Mouse (Mus musculus): ENCODE data around the gene Bglap2. TPM values are rescaled to one million over a fixed set of nuclear protein-coding genes. Genes with fewer than 3 reads are reported as not detected.

The Bglap2 gene
- total and polyA plus RNA-seq, 3 experiments = not detected

DNA sequence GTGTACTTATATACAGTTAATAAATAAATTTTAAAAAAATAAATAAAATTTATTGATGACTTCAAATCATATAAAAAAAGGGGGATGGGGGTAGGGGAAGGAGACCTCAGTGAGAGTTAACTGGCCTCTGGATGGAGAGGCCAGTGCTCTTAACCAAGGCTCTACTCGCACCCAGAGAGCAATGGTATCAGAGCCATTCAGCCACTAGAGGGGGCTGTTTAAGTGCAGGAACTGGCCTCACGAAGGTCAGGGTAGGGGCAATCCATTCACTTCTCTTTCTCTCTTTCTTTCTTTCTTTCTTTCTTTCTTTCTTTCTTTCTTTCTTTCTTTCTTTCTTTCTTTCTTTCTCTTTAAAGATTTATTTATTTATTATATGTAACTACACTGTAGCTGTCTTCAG lies 47.2 kb downstream of the Bglap2 start:
- Histone ChIP-seq H3K9me3 (replicated peaks; ENCODE audit: low read length) (no peaks in the 10 kb centered on the region), H3K36me3 (replicated peaks in 1 of 2; ENCODE audit: control insufficient read depth in 1 of 2, insufficient read depth in 1 of 2, low read length in 1 of 2) (peaks cover 26 to 57% of the 10 kb centered on the region in 2 experiments), H3K27me3 (replicated peaks) (no peaks in the 10 kb centered on the region), H3K4me1 (ENCODE audit: control insufficient read depth in 1 of 2, insufficient read depth in 2 of 2) (peaks cover 15 to 21% of the 10 kb centered on the region in 2 experiments), H3K4me3 (replicated peaks in 1 of 3; ENCODE audit: low read depth in 2 of 3, low read length in 2 of 3, poor library complexity in 1 of 3) (no peak overlapping the region), H3K27ac (ENCODE audit: insufficient read depth, low read depth) (no peak overlapping the region), H3K4me2 (ENCODE audit: insufficient read depth, low read depth, poor library complexity, severe bottlenecking) (no peak overlapping the region), H3K79me2 (replicated peaks; ENCODE audit: control insufficient read depth, extremely low read depth, insufficient read depth, poor library complexity, severe bottlenecking) (peaks cover 4% of the 10 kb centered on the region; the same call in 1 of the 2 replicates), H3K9ac (ENCODE audit: insufficient read depth, low read depth) (no peak overlapping the region)
- peak; percentile 49 for TF ChIP-seq RAD21 (IDR thresholded peaks at IDR 0.05; ENCODE audit: low read depth, low read length)
- no peak for TF ChIP-seq POLR2AphosphoS2 (IDR thresholded peaks at IDR 0.05; ENCODE audit: low read depth, low read length)
- TF ChIP-seq SMC3 (IDR thresholded peaks at IDR 0.05; ENCODE audit: low read depth, low read length) = peak; percentile 36
- no peak for TF ChIP-seq TBP (conservative IDR thresholded peaks at IDR 0.05; ENCODE audit: low read depth, low read length)
- TF ChIP-seq UBTF (IDR thresholded peaks at IDR 0.05; ENCODE audit: low read depth, low read length) = no peak
- no peak for TF ChIP-seq ZC3H11A (IDR thresholded peaks at IDR 0.05; ENCODE audit: low read depth, low read length)
- no peak for TF ChIP-seq ZMIZ1 (IDR thresholded peaks at IDR 0.05; ENCODE audit: low read depth, low read length)
- no peak for TF ChIP-seq SIN3A (IDR thresholded peaks at IDR 0.05; ENCODE audit: low read length)
- TF ChIP-seq JUND (conservative IDR thresholded peaks at IDR 0.05; ENCODE audit: low read depth, low read length) = no peak
- TF ChIP-seq MYC (IDR thresholded peaks at IDR 0.05; ENCODE audit: low read depth, low read length) = no peak
- TF ChIP-seq USF1 (IDR thresholded peaks at IDR 0.05; ENCODE audit: low read depth, low read length) = no peak
- no peak for TF ChIP-seq ZKSCAN1 (IDR thresholded peaks at IDR 0.05; ENCODE audit: borderline replicate concordance, low read depth, low read length)
- TF ChIP-seq MXI1 (IDR thresholded peaks at IDR 0.05; ENCODE audit: low read depth, low read length) = no peak
- no peak for TF ChIP-seq HCFC1 (IDR thresholded peaks at IDR 0.05; ENCODE audit: low read depth, low read length)
- TF ChIP-seq ZNF384 (IDR thresholded peaks at IDR 0.05; ENCODE audit: low read depth, low read length) = no peak
- TF ChIP-seq MAX (IDR thresholded peaks at IDR 0.05; ENCODE audit: low read length) = no peak
- TF ChIP-seq CTCF (conservative IDR thresholded peaks at IDR 0.05 in 1 of 2, IDR thresholded peaks at IDR 0.05 in 1 of 2; ENCODE audit: low read depth in 2 of 2, low read length in 2 of 2) = peak; percentile 63 to 80
- DNase-seq (ENCODE audit: extremely low read depth) = peak; percentile 68
- in situ Hi-C loops (cut with MboI; ENCODE audit: low pct_ligation_motif_present, low pct_unique_long_range_greater_than_20kb, low sequenced_read_pairs) (loop anchor here (5.0 kb wide), 1 partner anchor 34 kb away; the partner anchor contains the start of genes Cct3 and Tsacc), dilution Hi-C loops (cut with MboI; ENCODE audit: extremely low pct_ligation_motif_present, extremely low pct_unique_long_range_greater_than_20kb, low sequenced_read_pairs) (no loop called here)

DNA sequence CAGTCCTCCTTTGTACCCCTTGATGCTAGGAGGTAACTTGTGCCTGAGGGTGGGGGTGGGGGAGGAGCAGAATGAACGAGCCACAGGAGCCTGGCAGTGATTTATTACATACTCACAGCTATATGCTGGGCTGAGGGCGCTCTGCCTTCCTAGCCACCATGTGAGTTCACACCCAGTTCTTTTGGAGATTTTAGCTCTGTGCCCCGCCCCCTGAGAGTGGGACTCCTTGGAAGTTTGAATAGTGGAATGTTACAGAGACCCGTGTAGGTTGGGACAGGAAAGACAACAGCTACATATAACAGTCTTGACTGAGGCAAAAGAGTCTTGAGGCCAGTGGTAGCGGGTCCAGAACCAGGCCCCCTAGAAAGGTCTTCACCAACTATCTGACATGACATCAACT lies 49.5 kb downstream of the Bglap2 start:
- in situ Hi-C loops (cut with MboI; ENCODE audit: low pct_ligation_motif_present, low pct_unique_long_range_greater_than_20kb, low sequenced_read_pairs) = no loop called here
- dilution Hi-C loops (cut with MboI; ENCODE audit: extremely low pct_ligation_motif_present, extremely low pct_unique_long_range_greater_than_20kb, low sequenced_read_pairs) = no loop called here
- no peak overlapping the region for H3K27ac ChIP-seq (ENCODE audit: insufficient read depth, low read depth)
- H3K4me1 ChIP-seq (ENCODE audit: control insufficient read depth in 1 of 2, insufficient read depth in 2 of 2) = peaks cover 10 to 25% of the 10 kb centered on the region in 2 experiments
- H3K9me3 ChIP-seq (replicated peaks; ENCODE audit: low read length) = no peaks in the 10 kb centered on the region
- peaks cover 26 to 64% of the 10 kb centered on the region in 2 experiments for H3K36me3 ChIP-seq (replicated peaks in 1 of 2; ENCODE audit: control insufficient read depth in 1 of 2, insufficient read depth in 1 of 2, low read length in 1 of 2)
- H3K4me3 ChIP-seq (replicated peaks in 1 of 3; ENCODE audit: low read depth in 2 of 3, low read length in 2 of 3, poor library complexity in 1 of 3) = no peak overlapping the region
- no peaks in the 10 kb centered on the region; the same call in 1 of the 2 replicates for H3K79me2 ChIP-seq (replicated peaks; ENCODE audit: control insufficient read depth, extremely low read depth, insufficient read depth, poor library complexity, severe bottlenecking)
- no peaks in the 10 kb centered on the region for H3K27me3 ChIP-seq (replicated peaks)
- no peak overlapping the region for H3K4me2 ChIP-seq (ENCODE audit: insufficient read depth, low read depth, poor library complexity, severe bottlenecking)
- TF ChIP-seq MAX (IDR thresholded peaks at IDR 0.05; ENCODE audit: low read length) (no peak), ZNF384 (IDR thresholded peaks at IDR 0.05; ENCODE audit: low read depth, low read length) (no peak), MAFK (IDR thresholded peaks at IDR 0.05; ENCODE audit: insufficient replicate concordance, low read length) (no peak), ETS1 (conservative IDR thresholded peaks at IDR 0.05; ENCODE audit: low read depth, low read length) (no peak), POLR2A (IDR thresholded peaks at IDR 0.05; ENCODE audit: low read depth, low read length) (no peak), JUND (conservative IDR thresholded peaks at IDR 0.05; ENCODE audit: low read depth, low read length) (no peak), BHLHE40 (IDR thresholded peaks at IDR 0.05; ENCODE audit: low read depth, low read length) (no peak), SMC3 (IDR thresholded peaks at IDR 0.05; ENCODE audit: low read depth, low read length) (no peak), USF2 (conservative IDR thresholded peaks at IDR 0.05; ENCODE audit: low read depth, low read length) (no peak), RAD21 (IDR thresholded peaks at IDR 0.05; ENCODE audit: low read depth, low read length) (no peak), TBP (conservative IDR thresholded peaks at IDR 0.05; ENCODE audit: low read depth, low read length) (no peak), ZKSCAN1 (IDR thresholded peaks at IDR 0.05; ENCODE audit: borderline replicate concordance, low read depth, low read length) (no peak), EP300 (IDR thresholded peaks at IDR 0.05; ENCODE audit: low read length) (no peak), ZMIZ1 (IDR thresholded peaks at IDR 0.05; ENCODE audit: low read depth, low read length) (no peak), SIN3A (IDR thresholded peaks at IDR 0.05; ENCODE audit: low read length) (no peak), IRF4 (IDR thresholded peaks at IDR 0.05; ENCODE audit: low read depth, low read length) (no peak), ELF1 (IDR thresholded peaks at IDR 0.05; ENCODE audit: low read depth, low read length) (no peak), MEF2A (IDR thresholded peaks at IDR 0.05; ENCODE audit: borderline replicate concordance, low read depth, low read length) (no peak)
- no peak overlapping the region for H3K9ac ChIP-seq (ENCODE audit: insufficient read depth, low read depth)
- no peak for DNase-seq (ENCODE audit: extremely low read depth)
